Mouse (Mus musculus) liver, embryonic 16.5 days (tissue): ENCODE measurements around the gene Med12l. TPM values are rescaled to one million over a fixed set of nuclear protein-coding genes. Genes with fewer than 3 reads are reported as not detected.

Experiments used
- ATAC-seq: fragments of 200-750 bp; cut with Nextera tagmentation; 2 replicates; pipeline ENCODE4 v1.8.0; 2017; ENCODE audit warnings: low read depth, mild to moderate bottlenecking, moderate number of reproducible peaks, moderate library complexity
- H3K27ac ChIP-seq: fragments of 300-500 bp; sonication (generic); 2 replicates; pipeline ENCODE4 v1.5.1; 2014; ENCODE audit warnings: mild to moderate bottlenecking, low read length
- H3K27me3 ChIP-seq: fragments of 300-500 bp; sonication (generic); 2 replicates; pipeline ENCODE4 v1.6.1; 2014; ENCODE audit warnings: low read depth, low read length, mixed read lengths; ENCODE audit not compliant: control insufficient read depth, insufficient read depth
- H3K36me3 ChIP-seq: fragments of 300-500 bp; sonication (generic); 2 replicates; pipeline ENCODE4 v1.6.1; 2014; ENCODE audit warnings: mild to moderate bottlenecking; ENCODE audit not compliant: control insufficient read depth, insufficient read depth
- H3K4me1 ChIP-seq: fragments of 300-500 bp; sonication (generic); 2 replicates; pipeline ENCODE4 v1.6.1; 2014; ENCODE audit warnings: low read depth, low read length, mixed read lengths; ENCODE audit not compliant: control insufficient read depth
- H3K4me2 ChIP-seq: fragments of 300-500 bp; sonication (generic); 2 replicates; pipeline ENCODE4 v1.6.1; 2014; ENCODE audit warnings: low read depth, low read length, mixed read lengths
- H3K4me3 ChIP-seq: fragments of 300-500 bp; sonication (generic); 2 replicates; pipeline ENCODE4 v1.5.1; 2014; ENCODE audit warnings: low read depth, mild to moderate bottlenecking, low read length
- H3K9ac ChIP-seq: fragments of 300-500 bp; sonication (generic); 2 replicates; pipeline ENCODE4 v1.6.1; 2014; ENCODE audit warnings: low read depth, low read length
- H3K9me3 ChIP-seq: fragments of 300-500 bp; sonication (generic); replicated peaks from 2 replicates; pipeline ENCODE4 v1.6.1; 2016; ENCODE audit warnings: low read length; ENCODE audit not compliant: control insufficient read depth
- WGBS: fragments of 180-500 bp; shearing (Covaris S2); extraction: QIAGEN DNeasy Blood & Tissue Kit; methylation state at CpG from one replicate; pipeline ENCODE4 v1.1.7; 2014; ENCODE audit not compliant: insufficient replicate concordance; 5-methylcytosine and 5-hydroxymethylcytosine counted together
- polyA plus RNA-seq: library from polyadenylated mRNA; unstranded; fragments of >200 nt; fragmentation: Nextera tagmentation; extraction: Ambion mirVana; gene quantifications from 2 replicates; pipeline ENCODE4 v1.2.1, GENCODE M21; 2015

Med12l gene
- polyA plus RNA-seq, 1 experiment from 2014 or later: 0.73 TPM

- H3K4me1 ChIP-seq: no peaks in the 10 kb centered on the region
- no peaks in the 10 kb centered on the region for H3K27me3 ChIP-seq
- no peaks in the 10 kb centered on the region for H3K36me3 ChIP-seq
- no peak overlapping the region for H3K4me2 ChIP-seq
- H3K27ac ChIP-seq: no peak overlapping the region
- ATAC-seq: no peak
- H3K9me3 ChIP-seq: no peaks in the 10 kb centered on the region
- no peak overlapping the region for H3K9ac ChIP-seq
- H3K4me3 ChIP-seq: no peak overlapping the region
Measured at GRCm38 (mm10) chr3:59212404-59212803, 206.8 kb downstream of the Med12l start.

DNA sequence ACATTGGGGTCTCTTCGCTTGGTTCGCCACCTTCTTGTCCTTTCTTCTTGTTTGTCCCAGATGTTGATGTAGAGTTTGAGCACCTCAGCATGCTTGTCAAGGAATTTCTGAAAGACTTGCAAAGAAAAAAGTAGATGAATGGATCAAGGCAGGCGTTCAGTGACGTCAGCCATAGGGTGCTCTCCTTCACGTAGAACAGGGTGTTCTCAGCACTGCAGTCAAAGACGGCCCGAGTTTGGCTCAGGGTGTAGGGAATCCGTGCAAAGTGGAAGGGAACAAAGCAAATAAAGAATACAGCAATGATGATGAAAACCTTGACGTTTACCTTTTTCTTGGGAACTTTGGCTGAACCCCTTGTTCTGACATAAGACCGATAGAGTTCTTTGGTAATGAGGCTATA is 211.6 kb downstream of the Med12l start:
- Histone ChIP-seq H3K4me3 (no peak overlapping the region), H3K4me1 (no peaks in the 10 kb centered on the region), H3K9ac (no peak overlapping the region), H3K27me3 (no peaks in the 10 kb centered on the region), H3K4me2 (no peak overlapping the region), H3K36me3 (no peaks in the 10 kb centered on the region), H3K9me3 (no peaks in the 10 kb centered on the region), H3K27ac (no peak overlapping the region)
- ATAC-seq: no peak
- 73% methylated on average over 10 of the region's 10 CpGs for WGBS

DNA sequence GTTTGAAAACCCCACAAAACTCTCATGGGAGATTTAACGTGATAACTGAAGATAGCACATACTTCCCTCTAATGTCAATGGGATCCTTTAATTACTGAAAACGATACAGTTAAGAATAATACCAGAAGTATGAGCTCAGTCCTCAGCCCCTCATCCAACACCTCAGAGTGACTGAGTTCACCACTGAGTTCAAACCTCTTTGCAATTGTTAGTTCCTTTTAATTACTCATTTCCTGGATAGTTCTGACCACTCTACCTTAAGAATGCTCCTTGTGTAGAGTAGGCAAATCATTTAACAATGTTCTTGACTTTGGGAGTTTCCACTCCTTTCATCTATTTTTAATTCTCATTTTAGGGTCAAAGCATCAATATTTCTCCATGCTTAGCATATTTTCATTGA is 213.7 kb downstream of the Med12l start:
- 60% methylated on average over 2 of the region's 2 CpGs for WGBS
- ATAC-seq: no peak
- H3K27ac ChIP-seq: no peak overlapping the region

DNA sequence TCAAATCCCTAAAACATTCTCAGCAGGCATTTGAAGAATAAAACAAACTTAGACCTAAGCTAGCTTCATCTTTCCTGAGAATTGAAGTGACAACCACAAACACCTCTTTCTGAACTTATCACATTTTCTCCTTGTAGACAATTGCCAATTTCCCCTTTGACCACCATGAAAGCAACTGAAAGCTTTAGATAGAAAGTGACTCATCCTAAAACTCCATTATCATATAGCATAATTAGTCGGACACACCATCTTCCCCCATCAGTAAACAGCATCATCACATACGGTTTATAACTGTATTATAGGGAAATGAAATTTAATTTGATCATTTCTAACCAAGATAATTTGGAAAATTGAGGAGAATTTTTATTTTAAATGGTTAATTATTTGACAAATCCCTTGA is 216.7 kb downstream of the Med12l start:
- no peak for ATAC-seq
- Histone ChIP-seq H3K36me3 (no peaks in the 10 kb centered on the region), H3K4me2 (no peak overlapping the region), H3K27ac (no peak overlapping the region), H3K4me3 (no peak overlapping the region), H3K4me1 (no peaks in the 10 kb centered on the region), H3K9ac (no peak overlapping the region), H3K27me3 (no peaks in the 10 kb centered on the region), H3K9me3 (no peaks in the 10 kb centered on the region)
- 45% methylated on average over 2 of the region's 2 CpGs for WGBS

More for the DNA sequence above, 213.7 kb downstream of the Med12l start:
- Histone ChIP-seq H3K9me3 (no peaks in the 10 kb centered on the region), H3K4me3 (no peak overlapping the region), H3K36me3 (no peaks in the 10 kb centered on the region), H3K27me3 (no peaks in the 10 kb centered on the region), H3K9ac (no peak overlapping the region), H3K4me1 (no peaks in the 10 kb centered on the region), H3K4me2 (no peak overlapping the region)

GRCm38 (mm10) chr3:59225411-59225810 is 219.8 kb downstream of the Med12l start:
- Histone ChIP-seq H3K36me3 (no peaks in the 10 kb centered on the region), H3K4me3 (no peak overlapping the region), H3K27ac (no peak overlapping the region), H3K27me3 (no peaks in the 10 kb centered on the region), H3K9me3 (no peaks in the 10 kb centered on the region), H3K4me1 (no peaks in the 10 kb centered on the region; the same call in 1 of the 2 replicates), H3K9ac (no peak overlapping the region), H3K4me2 (no peak overlapping the region)
- no peak for ATAC-seq

DNA sequence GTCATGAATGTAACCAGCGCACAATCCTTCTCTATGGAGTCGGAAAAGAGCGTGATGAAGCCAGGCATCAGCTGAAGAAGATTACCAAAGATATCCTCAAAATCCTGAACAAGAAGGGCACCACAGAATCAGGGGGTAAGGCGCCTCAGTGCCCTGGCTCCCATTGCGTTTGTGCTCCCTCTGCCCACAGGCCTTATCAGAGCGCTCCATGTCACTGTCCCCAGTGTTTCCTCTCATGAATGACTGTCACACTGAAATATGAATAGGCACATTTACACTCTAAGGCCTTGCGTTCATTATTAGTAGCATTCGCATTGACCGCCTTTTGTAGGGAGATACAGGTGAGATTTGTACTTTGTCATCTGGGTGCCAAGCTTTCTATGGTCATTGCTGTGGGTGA is 222.1 kb downstream of the Med12l start:
- H3K9me3 ChIP-seq: no peaks in the 10 kb centered on the region
- H3K36me3 ChIP-seq: no peaks in the 10 kb centered on the region
- H3K4me3 ChIP-seq: no peak overlapping the region
- WGBS: 37% methylated on average over 9 of the region's 9 CpGs
- no peak overlapping the region for H3K27ac ChIP-seq
- H3K9ac ChIP-seq: no peak overlapping the region
- no peaks in the 10 kb centered on the region for H3K27me3 ChIP-seq
- no peak for ATAC-seq
- no peaks in the 10 kb centered on the region; the same call in 1 of the 2 replicates for H3K4me1 ChIP-seq
- no peak overlapping the region for H3K4me2 ChIP-seq

GRCm38 (mm10) chr3:59228730-59229551 is 223.3 kb downstream of the Med12l start:
- 34% methylated on average over 10 of the region's 10 CpGs for WGBS
- no peak overlapping the region for H3K4me2 ChIP-seq
- no peaks in the 10 kb centered on the region for H3K9me3 ChIP-seq
- peak; percentile 41; the same call in 1 of the 2 replicates for ATAC-seq
- no peaks in the 10 kb centered on the region; the same call in 1 of the 2 replicates for H3K4me1 ChIP-seq
- H3K4me3 ChIP-seq: no peak overlapping the region
- H3K36me3 ChIP-seq: no peaks in the 10 kb centered on the region
- H3K9ac ChIP-seq: no peak overlapping the region
- no peaks in the 10 kb centered on the region for H3K27me3 ChIP-seq
- peak overlapping the region; percentile 32 for H3K27ac ChIP-seq

- Histone ChIP-seq H3K4me3 (no peak overlapping the region), H3K27me3 (no peaks in the 10 kb centered on the region), H3K4me2 (no peak overlapping the region), H3K9ac (no peak overlapping the region), H3K4me1 (no peaks in the 10 kb centered on the region; the same call in 1 of the 2 replicates), H3K27ac (no peak overlapping the region), H3K9me3 (no peaks in the 10 kb centered on the region), H3K36me3 (no peaks in the 10 kb centered on the region)
- no peak for ATAC-seq
- WGBS: 66% methylated on average over 3 of the region's 3 CpGs
Measured at GRCm38 (mm10) chr3:59230912-59231311, 225.3 kb downstream of the Med12l start.

GRCm38 (mm10) chr3:59234878-59235277 is 229.3 kb downstream of the Med12l start:
- Histone ChIP-seq H3K4me3 (no peak overlapping the region), H3K27me3 (no peaks in the 10 kb centered on the region), H3K4me2 (no peak overlapping the region), H3K9ac (no peak overlapping the region), H3K27ac (peak overlapping the region; percentile 37), H3K4me1 (no peaks in the 10 kb centered on the region), H3K9me3 (no peaks in the 10 kb centered on the region), H3K36me3 (no peaks in the 10 kb centered on the region)
- ATAC-seq: no peak
- WGBS: 17% methylated on average over 5 of the region's 5 CpGs
